Mouse (Mus musculus) lung, postnatal 0 days (tissue): ENCODE data around the gene Mdn1.

Source experiments
- CTCF ChIP-seq: IDR thresholded peaks from 2 replicates; pipeline ENCODE4 v1.5.1; 2016; ENCODE audit warnings: antibody characterized with exemption, mild to moderate bottlenecking
- EP300 ChIP-seq: IDR thresholded peaks from 2 replicates; pipeline ENCODE4 v1.6.1; 2016; ENCODE audit warnings: antibody characterized with exemption, mild to moderate bottlenecking, control low read depth

DNA sequence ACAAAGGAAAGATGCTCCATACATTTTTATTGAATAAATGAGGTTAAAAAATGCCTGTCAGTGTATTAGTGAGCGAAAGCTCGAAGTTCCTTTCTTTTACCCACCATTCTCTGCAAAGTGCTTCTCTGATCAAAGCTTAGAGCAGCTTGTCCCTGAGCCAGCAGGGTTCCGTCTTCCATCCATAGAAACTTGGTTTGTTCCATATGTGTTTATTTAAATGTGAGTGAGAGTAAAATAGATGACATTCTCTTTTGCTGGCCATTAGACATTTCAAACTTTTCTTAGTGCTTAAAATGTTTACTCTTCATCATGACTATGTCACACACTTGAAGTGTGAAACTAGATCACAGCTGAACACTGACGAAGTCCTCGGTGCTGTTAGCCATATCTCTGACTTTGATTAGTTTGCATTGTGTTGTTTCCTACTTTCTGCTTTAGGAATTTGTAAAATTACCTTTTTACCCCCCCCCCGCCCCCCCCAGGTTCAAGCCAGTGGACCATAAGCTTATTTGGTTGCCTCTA lies 26.2 kb downstream of the Mdn1 start:
- TF ChIP-seq CTCF (no peak), EP300 (no peak)
